Mouse (Mus musculus): ENCODE measurements around the gene Golga4. TPM values are rescaled to one million over a fixed set of nuclear protein-coding genes. Genes with fewer than 3 reads are reported as not detected.

The Golga4 gene
- 10 to 100 TPM; 37.4 to 39.4 TPM for total RNA-seq (2023)

DNA sequence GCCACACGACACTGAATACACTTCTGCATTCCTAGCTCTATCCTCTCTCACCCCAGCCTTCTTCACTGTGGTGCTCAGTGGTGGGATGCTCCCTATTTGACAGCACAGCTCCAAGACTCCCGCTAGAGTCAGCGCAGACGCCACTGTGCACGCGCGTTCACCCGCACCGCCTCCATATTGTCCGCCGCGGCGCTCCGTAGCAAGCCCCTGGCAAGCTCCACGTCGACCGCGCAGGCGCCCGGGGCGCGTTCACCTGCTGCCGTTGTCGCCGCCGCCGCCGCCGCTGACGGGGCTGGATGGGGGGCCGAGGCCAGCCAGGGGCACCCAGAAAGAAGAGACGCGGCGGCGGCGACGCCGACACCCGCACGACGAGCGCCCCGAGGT lies at the start of gene Golga4:
Gene Golga4, plus strand, starts transcription at position 248 of the 384 bp plus-strand sequence.

DNA sequence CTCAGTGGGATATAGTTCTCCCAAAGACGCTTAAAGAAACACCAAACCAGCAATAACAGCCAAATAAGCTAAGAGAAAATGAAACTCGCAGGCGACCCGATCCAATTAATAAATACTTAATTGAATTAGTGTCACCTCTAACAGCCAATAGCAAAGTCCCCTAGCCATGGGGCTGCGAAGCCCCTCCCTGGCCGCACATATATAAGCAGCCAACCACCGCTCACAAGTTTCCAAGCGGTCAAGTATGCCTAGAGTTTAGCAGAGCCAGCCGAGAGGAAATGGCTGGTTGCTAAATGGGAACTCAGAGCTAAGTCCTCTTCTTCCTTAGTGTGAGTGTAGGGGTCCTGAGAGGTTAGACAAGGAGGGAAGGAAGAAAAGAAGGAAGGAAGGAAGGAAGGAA lies 28.1 kb upstream of the Golga4 start, which contains the start of gene Eomes:
Gene Eomes, plus strand, starts transcription at position 252 of the 400 bp plus-strand sequence.

DNA sequence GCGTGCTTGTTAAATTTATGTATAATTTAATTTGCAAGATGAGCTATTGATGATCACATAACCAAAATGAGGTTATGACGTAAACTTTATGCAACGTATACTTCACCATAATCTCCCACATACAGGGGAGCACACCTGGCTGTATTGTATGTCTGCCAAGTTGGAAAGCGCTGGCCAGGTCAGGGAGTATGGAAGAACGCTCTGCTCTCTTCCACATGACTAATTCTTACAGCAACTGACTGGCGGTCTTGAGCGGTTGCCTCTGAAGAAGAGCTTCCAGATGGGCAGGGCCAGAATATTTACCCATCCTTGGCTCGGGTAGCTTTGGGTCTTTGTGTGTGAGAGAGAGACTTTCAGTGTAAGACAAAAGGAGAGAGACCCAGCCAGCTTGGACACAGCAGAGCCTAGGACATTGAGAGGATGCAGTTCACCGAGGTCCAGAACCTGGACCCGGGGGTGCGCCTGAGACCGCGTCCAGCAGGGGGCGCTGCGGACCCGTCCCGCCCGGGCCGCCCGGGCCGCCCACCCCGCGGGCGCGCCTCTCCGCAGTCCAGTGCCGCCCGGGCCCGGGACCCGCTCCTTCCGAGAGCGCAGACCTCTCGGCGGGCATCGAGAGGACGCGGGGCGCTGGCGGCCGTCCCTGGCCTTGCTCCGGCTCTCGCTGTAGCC lies 100.2 kb downstream of the Golga4 start, which contains the start of gene Itga9:
Gene Itga9, plus strand, starts transcription at position 543 of the 669 bp plus-strand sequence.

Other genes with a start within 250 kb of the Golga4 start
- gene Eomes, start 28.1 kb upstream of the Golga4 start, total RNA-seq (2023): under 1 TPM in 1 of 2 experiments, not detected in 1; 0.22 TPM
- under 1 TPM; 0.09 to 0.51 TPM for gene Itga9, start 100.4 kb downstream of the Golga4 start, total RNA-seq (2023)